Mouse (Mus musculus) thymus, postnatal 25 days (tissue): ENCODE measurements around the gene Fgfr3.

Experiments used
- DNase-seq: peaks from one replicate; pipeline ENCODE4 v3.0.0; 2022

The Fgfr3 gene

GRCm38 (mm10) chr5:33721541-33722265, at the start of gene Fgfr3:
Gene Fgfr3, plus strand, starts transcription at chr5:33721674.
- DNase-seq = peak; percentile 72

- DNase-seq = no peak
These were observed 47.0 kb upstream of the Fgfr3 start for GRCm38 (mm10) chr5:33674439-33674838.

- peak; percentile 31 for DNase-seq
These were observed 45.5 kb upstream of the Fgfr3 start for GRCm38 (mm10) chr5:33675964-33676363.

- DNase-seq = no peak
These were observed 43.2 kb upstream of the Fgfr3 start for GRCm38 (mm10) chr5:33678244-33678643.

- DNase-seq = no peak
These were observed 40.4 kb upstream of the Fgfr3 start for GRCm38 (mm10) chr5:33681044-33681443.

- no peak for DNase-seq
These were observed 39.7 kb upstream of the Fgfr3 start for GRCm38 (mm10) chr5:33681611-33682388.

GRCm38 (mm10) chr5:33682963-33683362, 38.5 kb upstream of the Fgfr3 start:
- DNase-seq = no peak

GRCm38 (mm10) chr5:33683897-33684652, 37.4 kb upstream of the Fgfr3 start:
- peak; percentile 26 for DNase-seq

- DNase-seq = no peak
These were observed 36.5 kb upstream of the Fgfr3 start for GRCm38 (mm10) chr5:33684932-33685331.

- DNase-seq = no peak
These were observed 34.3 kb upstream of the Fgfr3 start for GRCm38 (mm10) chr5:33687142-33687541.

- DNase-seq = no peak
These were observed 32.9 kb upstream of the Fgfr3 start for GRCm38 (mm10) chr5:33688278-33689220.

GRCm38 (mm10) chr5:33689221-33689844, 32.1 kb upstream of the Fgfr3 start:
- no peak for DNase-seq

- no peak for DNase-seq
These were observed 31.4 kb upstream of the Fgfr3 start for GRCm38 (mm10) chr5:33689852-33690645.

GRCm38 (mm10) chr5:33692393-33692792, 29.1 kb upstream of the Fgfr3 start:
- no peak for DNase-seq

- DNase-seq = no peak
These were observed 27.0 kb upstream of the Fgfr3 start for GRCm38 (mm10) chr5:33694461-33694847.

- DNase-seq = no peak
These were observed 26.4 kb upstream of the Fgfr3 start for GRCm38 (mm10) chr5:33694848-33695717.

- no peak for DNase-seq
These were observed 25.8 kb upstream of the Fgfr3 start for GRCm38 (mm10) chr5:33695718-33696121.

- DNase-seq = no peak
These were observed 25.0 kb upstream of the Fgfr3 start for GRCm38 (mm10) chr5:33696430-33696829.

- no peak for DNase-seq
These were observed 23.9 kb upstream of the Fgfr3 start for GRCm38 (mm10) chr5:33697534-33697933.

- no peak for DNase-seq
These were observed 23.4 kb upstream of the Fgfr3 start for GRCm38 (mm10) chr5:33697947-33698512.
